Mouse (Mus musculus): ENCODE data around the gene Rgs6. TPM values are rescaled to one million over a fixed set of nuclear protein-coding genes. Genes with fewer than 3 reads are reported as not detected.

Gene Rgs6
- polyA plus RNA-seq, 1 experiment, result 0.57 TPM

DNA sequence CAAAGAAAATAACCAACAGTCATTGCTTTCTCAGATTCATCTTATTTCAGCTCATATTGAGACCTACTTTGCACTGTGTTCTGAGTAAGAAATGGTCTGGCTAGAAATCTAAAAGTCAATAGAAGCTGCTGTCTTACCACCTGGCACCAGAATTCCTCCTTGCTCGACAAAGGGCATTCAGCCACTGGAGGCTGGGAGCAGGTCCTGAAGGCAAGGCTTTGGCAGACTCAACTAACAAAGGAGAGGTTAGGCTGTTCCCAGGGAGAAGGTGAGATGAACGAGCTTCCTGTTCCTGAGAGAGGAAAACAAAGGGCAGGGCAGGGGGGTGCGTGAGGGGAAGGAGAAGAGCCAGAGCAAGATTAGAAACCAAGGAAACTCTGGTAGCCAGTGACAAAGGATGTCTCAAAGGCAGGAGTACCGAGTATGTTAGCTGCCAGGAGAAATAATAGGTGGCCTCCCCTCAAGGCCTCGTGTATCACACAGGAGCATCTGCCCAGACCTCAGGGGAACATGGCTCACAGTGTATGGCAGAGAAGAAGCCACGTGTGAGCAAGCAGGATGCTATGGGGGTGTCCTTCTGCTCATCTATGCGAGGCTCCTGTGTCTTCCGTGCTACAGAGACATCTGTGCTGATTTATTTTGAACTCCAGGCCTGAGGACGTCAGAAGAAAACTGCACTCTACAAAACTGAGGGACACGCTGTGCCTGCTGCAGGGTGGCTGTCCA is 510.7 kb downstream of the Rgs6 start:
- TF ChIP-seq POLR2A (IDR thresholded peaks at IDR 0.05; ENCODE audit: low read depth, low read length) (no peak), CTCF (IDR thresholded peaks at IDR 0.05; ENCODE audit: extremely low read depth, insufficient read length, insufficient replicate concordance, low read depth, low read length) (no peak)
- Histone ChIP-seq H3K4me1 (ENCODE audit: control insufficient read depth, insufficient read depth, insufficient read length, low read length) (no peaks in the 10 kb centered on the region), H3K27ac (ENCODE audit: insufficient read depth, low read depth, low read length) (no peak overlapping the region), H3K36me3 (ENCODE audit: control insufficient read depth, insufficient read depth, low read length) (no peaks in the 10 kb centered on the region), H3K4me3 (ENCODE audit: low read depth, low read length) (no peak overlapping the region), H3K27me3 (ENCODE audit: control insufficient read depth, insufficient read depth, low read length) (no peaks in the 10 kb centered on the region)
- 57% methylated on average over 10 of the region's 10 CpGs for WGBS

DNA sequence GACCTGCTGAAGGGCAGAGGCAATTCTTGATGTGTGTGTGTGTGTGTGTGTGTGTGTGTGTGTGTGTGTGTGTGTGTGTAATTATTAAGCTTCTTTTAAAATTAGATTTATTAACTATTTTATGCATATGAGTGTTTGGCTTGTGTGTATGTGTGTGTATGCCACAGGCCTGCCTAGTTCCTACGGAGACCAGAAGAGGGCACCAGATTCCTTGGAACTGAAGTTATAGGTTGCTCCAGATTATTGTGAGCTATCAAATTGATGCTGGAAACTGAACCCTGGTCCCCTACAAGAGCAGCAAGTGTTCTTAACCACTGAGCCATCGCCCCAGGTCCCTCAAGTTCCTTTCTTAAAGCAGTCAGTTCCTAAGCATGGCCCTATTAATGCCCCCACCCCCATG is 511.8 kb downstream of the Rgs6 start:
- Histone ChIP-seq H3K27me3 (ENCODE audit: control insufficient read depth, insufficient read depth, low read length) (no peaks in the 10 kb centered on the region), H3K36me3 (ENCODE audit: control insufficient read depth, insufficient read depth, low read length) (no peaks in the 10 kb centered on the region), H3K27ac (ENCODE audit: insufficient read depth, low read depth, low read length) (no peak overlapping the region), H3K4me3 (ENCODE audit: low read depth, low read length) (no peak overlapping the region), H3K4me1 (ENCODE audit: control insufficient read depth, insufficient read depth, insufficient read length, low read length) (no peaks in the 10 kb centered on the region)
- WGBS, result 90% methylated on average over 2 of the region's 2 CpGs
- TF ChIP-seq CTCF (IDR thresholded peaks at IDR 0.05; ENCODE audit: extremely low read depth, insufficient read length, insufficient replicate concordance, low read depth, low read length) (no peak), POLR2A (IDR thresholded peaks at IDR 0.05; ENCODE audit: low read depth, low read length) (no peak)

DNA sequence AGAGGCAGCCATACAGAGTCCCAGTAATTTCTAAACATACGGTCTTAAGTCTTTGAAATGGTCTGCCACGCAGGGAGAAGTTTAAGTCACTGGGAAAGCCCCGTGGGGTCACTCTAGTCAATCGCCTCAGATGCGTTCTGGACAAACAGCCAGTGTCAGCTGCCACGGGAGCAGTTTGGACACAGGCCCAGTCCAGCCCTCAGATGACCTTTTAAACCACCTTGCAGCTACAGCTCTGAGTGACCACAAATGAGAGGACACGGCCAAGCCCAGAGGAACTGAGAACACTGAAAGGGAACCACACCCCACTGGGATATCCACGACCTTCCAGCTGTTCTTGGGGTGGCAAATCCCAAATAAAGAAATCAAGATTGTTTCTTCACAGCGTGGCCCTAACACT is 512.3 kb downstream of the Rgs6 start:
- Histone ChIP-seq H3K4me3 (ENCODE audit: low read depth, low read length) (no peak overlapping the region), H3K27ac (ENCODE audit: insufficient read depth, low read depth, low read length) (no peak overlapping the region), H3K27me3 (ENCODE audit: control insufficient read depth, insufficient read depth, low read length) (no peaks in the 10 kb centered on the region), H3K36me3 (ENCODE audit: control insufficient read depth, insufficient read depth, low read length) (no peaks in the 10 kb centered on the region), H3K4me1 (ENCODE audit: control insufficient read depth, insufficient read depth, insufficient read length, low read length) (no peaks in the 10 kb centered on the region)
- WGBS, result 54% methylated on average over 9 of the region's 9 CpGs
- TF ChIP-seq POLR2A (IDR thresholded peaks at IDR 0.05; ENCODE audit: low read depth, low read length) (no peak), CTCF (IDR thresholded peaks at IDR 0.05; ENCODE audit: extremely low read depth, insufficient read length, insufficient replicate concordance, low read depth, low read length) (no peak)

DNA sequence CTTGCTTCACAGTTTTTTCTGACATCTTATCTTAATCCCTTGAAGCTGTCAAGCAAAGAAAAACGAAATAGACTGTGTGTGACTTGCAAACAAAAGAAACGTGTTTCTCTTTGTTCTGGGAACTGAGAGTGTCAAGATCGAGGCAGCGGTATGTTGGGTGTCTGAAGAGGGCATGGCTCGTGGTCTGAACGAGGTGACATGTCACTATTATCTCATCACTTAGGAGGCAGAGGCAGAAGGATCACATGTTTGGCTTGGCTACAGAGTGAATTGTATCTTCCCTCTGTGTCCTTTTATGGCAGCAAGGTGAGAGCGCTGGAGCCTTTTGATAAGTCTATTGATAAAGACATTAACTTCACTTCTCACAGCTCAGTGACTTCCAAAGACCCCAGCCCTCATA is 512.8 kb downstream of the Rgs6 start:
- Histone ChIP-seq H3K4me1 (ENCODE audit: control insufficient read depth, insufficient read depth, insufficient read length, low read length) (no peaks in the 10 kb centered on the region), H3K27me3 (ENCODE audit: control insufficient read depth, insufficient read depth, low read length) (no peaks in the 10 kb centered on the region), H3K4me3 (ENCODE audit: low read depth, low read length) (no peak overlapping the region), H3K36me3 (ENCODE audit: control insufficient read depth, insufficient read depth, low read length) (no peaks in the 10 kb centered on the region), H3K27ac (ENCODE audit: insufficient read depth, low read depth, low read length) (no peak overlapping the region)
- 49% methylated on average over 7 of the region's 7 CpGs for WGBS
- TF ChIP-seq CTCF (IDR thresholded peaks at IDR 0.05; ENCODE audit: extremely low read depth, insufficient read length, insufficient replicate concordance, low read depth, low read length), result no peak
- no peak for TF ChIP-seq POLR2A (IDR thresholded peaks at IDR 0.05; ENCODE audit: low read depth, low read length)

DNA sequence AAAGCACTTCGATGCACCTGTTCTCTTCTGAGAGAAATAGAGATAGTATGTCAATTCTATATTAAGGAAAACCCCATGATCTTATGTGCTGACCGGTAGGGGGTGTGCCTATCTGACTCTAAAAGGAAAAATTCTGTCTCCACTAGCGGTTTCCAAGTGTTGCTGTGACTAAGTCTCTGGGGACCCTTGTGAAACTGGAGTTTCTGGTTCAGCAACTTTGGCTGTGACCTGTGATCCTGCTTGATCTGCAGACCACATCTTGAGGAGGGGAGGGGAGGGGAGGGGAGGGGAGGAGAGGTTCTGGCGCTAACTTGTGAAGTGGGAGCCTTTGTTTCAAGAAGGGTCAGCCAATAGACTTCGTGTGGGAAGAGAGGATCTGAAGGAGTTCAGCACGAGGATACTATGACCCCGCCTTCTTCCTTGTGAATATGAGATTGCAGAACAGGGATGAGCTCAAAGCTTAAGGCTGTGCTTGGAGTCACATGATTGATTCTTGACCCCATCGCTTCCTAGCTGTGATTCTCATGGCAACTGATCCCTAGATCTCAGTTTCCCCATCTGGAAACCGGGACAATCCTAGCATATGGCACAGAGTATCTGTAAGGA is 517.5 kb downstream of the Rgs6 start:
- TF ChIP-seq POLR2A (IDR thresholded peaks at IDR 0.05; ENCODE audit: low read depth, low read length) (no peak), CTCF (IDR thresholded peaks at IDR 0.05; ENCODE audit: extremely low read depth, insufficient read length, insufficient replicate concordance, low read depth, low read length) (no peak)
- 21% methylated on average over 9 of the region's 9 CpGs for WGBS
- no peaks in the 10 kb centered on the region for H3K4me1 ChIP-seq (ENCODE audit: control insufficient read depth, insufficient read depth, insufficient read length, low read length)
- no peak overlapping the region for H3K4me3 ChIP-seq (ENCODE audit: low read depth, low read length)
- no peaks in the 10 kb centered on the region for H3K27me3 ChIP-seq (ENCODE audit: control insufficient read depth, insufficient read depth, low read length)
- H3K36me3 ChIP-seq (ENCODE audit: control insufficient read depth, insufficient read depth, low read length), result no peaks in the 10 kb centered on the region
- H3K27ac ChIP-seq (ENCODE audit: insufficient read depth, low read depth, low read length), result no peak overlapping the region

DNA sequence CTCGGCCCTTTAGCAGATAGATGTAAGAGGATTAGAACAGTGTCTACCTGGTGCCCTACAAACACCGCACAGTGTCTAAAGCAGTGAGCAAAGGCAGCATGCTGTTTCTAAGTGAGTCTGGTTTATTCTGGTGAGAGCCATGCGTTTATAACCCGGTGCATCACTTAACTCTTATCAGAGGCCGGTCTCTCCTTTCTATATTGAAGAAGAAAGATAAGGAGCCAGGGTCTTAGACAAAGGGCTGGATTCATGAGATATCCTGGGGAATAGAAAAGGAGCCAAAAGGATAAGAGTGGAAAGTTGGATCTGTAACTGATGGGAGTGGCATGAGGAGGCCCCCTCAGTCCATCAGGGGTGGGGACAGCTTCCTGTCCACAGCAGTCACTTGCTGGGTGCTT is 518.0 kb downstream of the Rgs6 start:
- Histone ChIP-seq H3K4me1 (ENCODE audit: control insufficient read depth, insufficient read depth, insufficient read length, low read length) (no peaks in the 10 kb centered on the region), H3K27me3 (ENCODE audit: control insufficient read depth, insufficient read depth, low read length) (no peaks in the 10 kb centered on the region), H3K36me3 (ENCODE audit: control insufficient read depth, insufficient read depth, low read length) (no peaks in the 10 kb centered on the region), H3K27ac (ENCODE audit: insufficient read depth, low read depth, low read length) (no peak overlapping the region), H3K4me3 (ENCODE audit: low read depth, low read length) (no peak overlapping the region)
- TF ChIP-seq POLR2A (IDR thresholded peaks at IDR 0.05; ENCODE audit: low read depth, low read length) (no peak), CTCF (IDR thresholded peaks at IDR 0.05; ENCODE audit: extremely low read depth, insufficient read length, insufficient replicate concordance, low read depth, low read length) (no peak)
- WGBS, result 27% methylated on average over 5 of the region's 5 CpGs

DNA sequence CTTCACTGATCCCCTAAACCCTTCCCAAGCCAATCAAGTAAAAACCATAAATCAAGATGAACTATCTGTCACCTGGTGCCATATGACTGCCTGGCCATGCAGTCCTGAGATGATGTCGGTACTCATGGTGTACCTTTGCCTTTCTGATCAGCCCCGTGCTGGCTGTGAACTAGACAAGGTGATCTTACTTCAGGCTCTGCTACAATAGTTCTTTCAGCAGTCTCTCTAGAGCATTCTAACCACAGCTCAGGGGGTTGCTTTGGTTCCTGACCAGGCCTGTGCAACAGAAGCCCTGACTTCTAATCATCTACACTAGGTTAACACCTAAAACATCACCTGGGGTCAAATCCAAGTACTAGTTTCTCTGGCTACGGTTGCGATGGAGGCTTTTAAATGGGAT is 521.4 kb downstream of the Rgs6 start:
- no peak for TF ChIP-seq POLR2A (IDR thresholded peaks at IDR 0.05; ENCODE audit: low read depth, low read length)
- TF ChIP-seq CTCF (IDR thresholded peaks at IDR 0.05; ENCODE audit: extremely low read depth, insufficient read length, insufficient replicate concordance, low read depth, low read length), result no peak
- Histone ChIP-seq H3K27me3 (ENCODE audit: control insufficient read depth, insufficient read depth, low read length) (no peaks in the 10 kb centered on the region), H3K4me3 (ENCODE audit: low read depth, low read length) (no peak overlapping the region), H3K36me3 (ENCODE audit: control insufficient read depth, insufficient read depth, low read length) (no peaks in the 10 kb centered on the region), H3K27ac (ENCODE audit: insufficient read depth, low read depth, low read length) (no peak overlapping the region), H3K4me1 (ENCODE audit: control insufficient read depth, insufficient read depth, insufficient read length, low read length) (no peaks in the 10 kb centered on the region)
- 78% methylated on average over 4 of the region's 4 CpGs for WGBS

Data from small intestine, adult 2 months (tissue).